Mouse (Mus musculus) thymus, postnatal 14 days (tissue): ENCODE measurements around the gene Kif3c.
A peak's percentile ranks its signal among the peaks of the same experiment; 100 is the strongest.
"Not testable (repeated sequence)": the region's sequence is repeated elsewhere in the genome, so short reads cannot be mapped to it uniquely, and the experiment has no call there.

ENCODE experiments used
- DNase-seq: peaks from one replicate; pipeline ENCODE4 v3.0.0; 2021

Kif3c gene

GRCm38 (mm10) chr12:3370979-3371925 is 6.3 kb downstream of the Kif3c start:
- DNase-seq, result no peak

GRCm38 (mm10) chr12:3371991-3372390 is 7.1 kb downstream of the Kif3c start:
- DNase-seq, result no peak

- DNase-seq, result no peak
These were observed 8.6 kb downstream of the Kif3c start for GRCm38 (mm10) chr12:3373566-3373965.

GRCm38 (mm10) chr12:3374552-3374951 is 9.6 kb downstream of the Kif3c start:
- no peak for DNase-seq

GRCm38 (mm10) chr12:3377190-3377589 is 12.3 kb downstream of the Kif3c start:
- DNase-seq, result peak; percentile 34

GRCm38 (mm10) chr12:3377755-3378154 is 12.8 kb downstream of the Kif3c start:
- no peak for DNase-seq

DNA sequence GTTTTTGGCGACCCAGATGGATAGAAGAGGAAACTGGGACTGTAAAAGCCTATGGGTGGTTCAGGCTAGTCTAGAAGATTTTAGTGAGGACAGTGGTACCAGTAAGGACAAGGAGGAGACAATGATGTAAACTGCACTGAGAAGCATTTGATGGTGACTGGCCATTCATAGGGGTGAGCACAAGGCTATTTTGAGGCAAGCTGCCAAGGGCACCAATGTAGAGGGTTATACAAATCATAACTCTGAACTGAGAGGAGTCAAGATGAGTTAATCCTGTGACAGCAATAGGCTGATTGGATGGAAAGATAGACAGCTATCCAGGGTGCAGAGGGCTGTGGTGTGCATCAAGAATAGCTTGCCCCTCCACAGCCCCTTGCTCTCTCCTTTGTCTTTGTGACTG is 19.9 kb downstream of the Kif3c start:
- DNase-seq, result no peak

DNA sequence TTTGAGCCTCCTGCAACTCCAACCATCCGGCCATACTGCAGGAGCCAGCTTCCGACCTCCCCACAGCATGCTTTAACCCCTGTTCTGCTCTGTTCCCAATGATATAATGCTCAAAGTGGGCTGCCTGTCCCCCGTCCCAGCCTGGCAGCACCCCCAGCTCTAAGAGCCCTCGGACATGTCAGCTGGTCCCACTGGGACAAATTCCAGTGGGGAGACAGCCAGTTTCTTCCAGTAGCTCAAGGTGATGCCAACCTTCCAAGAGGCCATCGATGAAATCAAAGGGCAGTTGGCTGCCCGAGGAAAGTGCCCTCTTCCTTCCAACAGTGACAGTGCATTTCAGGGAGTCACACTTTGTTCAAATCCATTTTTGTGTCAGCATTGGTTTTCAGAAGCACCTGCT is 20.3 kb downstream of the Kif3c start:
- DNase-seq, result no peak

- DNase-seq, result no peak
These were observed 21.0 kb downstream of the Kif3c start for GRCm38 (mm10) chr12:3385940-3386339.

GRCm38 (mm10) chr12:3387891-3388290 is 23.0 kb downstream of the Kif3c start:
- DNase-seq, result no peak

- no peak for DNase-seq
These were observed 24.5 kb downstream of the Kif3c start for GRCm38 (mm10) chr12:3389394-3389793.

GRCm38 (mm10) chr12:3390071-3390470 is 25.1 kb downstream of the Kif3c start:
- no peak for DNase-seq

- peak; percentile 77 for DNase-seq
These were observed 25.8 kb downstream of the Kif3c start for GRCm38 (mm10) chr12:3390577-3391262.

DNA sequence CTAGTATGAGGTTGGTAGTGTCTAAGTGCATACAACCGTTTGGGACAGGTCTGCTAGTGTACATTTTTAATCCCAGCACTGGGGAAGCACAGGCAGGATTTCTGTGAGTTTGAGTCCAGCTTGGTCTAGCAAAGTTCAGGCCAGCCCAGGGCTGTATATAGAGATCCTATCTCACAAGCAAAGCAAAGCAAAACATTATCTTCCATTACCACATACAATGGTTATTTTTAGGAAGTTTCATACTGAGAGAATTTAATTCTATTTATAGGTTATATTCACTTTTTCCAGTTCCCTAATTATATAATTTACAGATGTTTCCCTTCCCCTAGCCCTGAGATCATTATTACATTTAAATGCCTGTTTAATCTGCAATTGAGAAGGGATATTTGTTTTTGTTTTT is 26.3 kb downstream of the Kif3c start:
- DNase-seq, result no peak

DNA sequence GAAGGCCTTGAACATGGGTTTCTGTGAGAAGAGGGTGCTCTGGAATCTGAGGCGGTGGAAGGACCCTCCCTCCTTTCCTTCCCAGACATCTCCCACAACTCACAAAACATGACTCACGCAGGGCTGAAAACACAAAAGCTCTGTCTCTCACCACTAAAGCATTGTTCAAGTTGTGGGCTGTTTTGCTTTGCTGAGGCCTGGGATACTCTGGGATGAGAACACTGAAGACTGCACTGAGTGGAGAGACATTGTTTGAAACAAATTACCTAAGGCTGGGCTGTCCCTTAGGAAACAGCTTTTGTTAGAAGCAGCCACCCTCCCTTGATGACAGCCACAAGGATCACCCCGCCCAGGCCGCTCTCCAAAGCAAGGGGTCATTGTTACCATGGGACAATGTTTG is 28.2 kb downstream of the Kif3c start:
- no peak for DNase-seq

GRCm38 (mm10) chr12:3396931-3397330 is 32.0 kb downstream of the Kif3c start:
- no peak for DNase-seq

DNA sequence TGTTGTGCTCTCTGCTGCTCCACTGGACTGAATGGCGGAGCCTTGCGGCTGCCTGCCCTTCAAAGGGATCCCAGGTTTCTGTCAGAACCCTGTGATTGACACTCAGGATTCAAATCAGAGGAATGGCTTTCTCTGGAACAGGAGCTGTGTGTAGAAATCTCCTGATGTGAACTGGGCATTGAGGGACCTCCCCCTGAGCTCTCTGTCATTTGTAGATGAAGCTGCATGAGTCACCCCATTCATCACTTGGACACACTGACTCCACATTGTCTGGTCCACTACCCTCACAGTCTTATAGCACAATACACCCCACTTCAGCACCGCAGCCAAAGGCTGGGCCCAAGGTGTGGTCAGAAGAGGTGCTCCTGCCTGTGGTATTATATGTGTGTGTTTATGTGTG is 40.7 kb downstream of the Kif3c start:
- not testable (repeated sequence) for DNase-seq

GRCm38 (mm10) chr12:3406585-3406984 is 41.7 kb downstream of the Kif3c start:
- DNase-seq, result no peak

DNA sequence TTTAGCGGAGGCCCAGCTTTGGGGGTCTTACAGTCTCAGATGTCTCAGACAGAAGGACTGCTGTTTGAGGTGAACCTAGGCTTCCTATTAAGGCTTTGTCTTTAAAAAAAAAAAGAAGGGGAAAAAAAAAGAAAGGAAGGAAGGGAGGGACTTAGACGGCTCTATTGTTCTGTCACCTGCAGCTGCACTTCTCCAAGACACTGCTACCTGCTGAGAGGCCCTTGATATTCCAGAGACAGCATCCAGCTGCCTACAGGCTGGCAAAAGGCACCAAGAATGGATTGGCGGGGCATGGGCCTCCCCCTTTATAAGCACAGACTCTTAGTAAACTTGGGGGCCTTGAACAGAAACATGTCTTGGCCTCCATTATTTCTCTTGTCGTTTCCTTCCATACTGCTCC is 50.0 kb downstream of the Kif3c start:
- no peak for DNase-seq

GRCm38 (mm10) chr12:3418761-3419160 is 53.8 kb downstream of the Kif3c start:
- DNase-seq, result no peak

DNA sequence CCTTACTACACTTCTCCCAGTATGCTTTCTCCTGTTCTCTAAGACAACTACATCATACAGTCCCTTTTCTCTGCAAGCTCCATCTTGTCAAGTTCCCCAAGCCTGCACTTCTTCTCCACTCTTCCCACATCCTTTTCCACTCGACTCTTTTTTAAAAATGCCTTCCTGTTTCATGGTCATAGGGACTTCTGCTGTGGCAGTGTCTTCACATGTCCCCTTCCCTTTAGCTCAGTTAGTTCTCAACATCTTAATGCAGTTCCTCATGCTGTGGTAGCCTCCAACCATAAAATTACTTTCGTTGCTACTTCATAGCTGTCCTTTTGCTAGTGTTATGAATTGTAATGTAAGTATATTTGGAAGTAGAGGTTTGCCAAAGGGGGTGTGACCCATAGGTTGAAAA is 55.6 kb downstream of the Kif3c start:
- no peak for DNase-seq

GRCm38 (mm10) chr12:3422786-3423185 is 57.9 kb downstream of the Kif3c start:
- no peak for DNase-seq

GRCm38 (mm10) chr12:3424179-3424578 is 59.2 kb downstream of the Kif3c start:
- no peak for DNase-seq
